ENCODE assay signal across 19 mouse cellular contexts in the genomic region with DNA sequence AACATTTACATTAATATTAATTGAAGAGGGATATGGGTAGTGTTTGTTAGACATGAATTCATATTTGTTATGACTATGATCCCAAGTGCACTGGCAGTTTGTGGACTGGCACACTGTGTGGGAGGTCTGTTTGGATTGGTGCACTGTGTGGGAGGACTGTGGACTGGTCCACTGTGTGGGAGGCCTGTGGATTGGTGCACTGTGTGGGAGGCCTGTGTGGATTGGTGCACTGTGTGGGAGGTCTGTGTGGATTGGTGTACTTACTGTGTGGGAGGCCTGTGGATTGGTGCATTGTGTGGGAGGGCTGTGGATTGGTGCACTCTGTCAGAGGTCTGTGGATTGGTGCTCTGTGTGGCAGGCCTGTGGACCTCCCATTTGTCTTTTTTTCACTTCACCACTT.
DNase-seq lines count a peak whose midpoint lies in the region; ATAC-seq and TF ChIP-seq lines count a peak whose summit lies in the region.
"Had no signal": no experiment of that assay in that cellular context is flagged by ENCODE, and none has a peak within 500 bp of the region (broad histone marks: within the 10 kb centered on the region; RNA-seq: fewer than 3 reads in every experiment).

No protein-coding gene starts in this region.

- H3K4me2 ChIP-seq in forebrain, embryonic 15.5 days (replicated peaks) = no peak overlapping the region
- no peak overlapping the region for H3K4me2 ChIP-seq in forebrain, embryonic 14.5 days (ENCODE audit: low read length)
- H3K4me2 ChIP-seq in hindbrain, embryonic 14.5 days (replicated peaks) = no peak overlapping the region
- H3K4me2 ChIP-seq in hindbrain, embryonic 12.5 days (replicated peaks) = no peak overlapping the region
- H3K4me2 ChIP-seq in midbrain, embryonic 11.5 days = no peak overlapping the region
- H3K4me2 ChIP-seq in midbrain, postnatal 0 days (ENCODE audit: low read depth, low read length, poor library complexity, severe bottlenecking) = no peak overlapping the region
- H3K4me2 ChIP-seq: embryonic facial prominence, embryonic 12.5 days; heart, embryonic 12.5 days had no signal

- no peaks in the 10 kb centered on the region for H3K36me3 ChIP-seq in forebrain, embryonic 15.5 days
- H3K36me3 ChIP-seq in forebrain, embryonic 14.5 days (ENCODE audit: control insufficient read depth, insufficient read depth, low read length) = no peaks in the 10 kb centered on the region
- no peaks in the 10 kb centered on the region for H3K36me3 ChIP-seq in hindbrain, embryonic 14.5 days (replicated peaks; ENCODE audit: control insufficient read depth, insufficient read depth)
- H3K36me3 ChIP-seq in hindbrain, embryonic 12.5 days = no peaks in the 10 kb centered on the region
- H3K36me3 ChIP-seq in midbrain, embryonic 11.5 days (ENCODE audit: control insufficient read depth, insufficient read depth, low read length) = no peaks in the 10 kb centered on the region
- no peaks in the 10 kb centered on the region for H3K36me3 ChIP-seq in midbrain, postnatal 0 days (ENCODE audit: insufficient read depth, low read length)
- H3K36me3 ChIP-seq: embryonic facial prominence, embryonic 12.5 days; heart, embryonic 12.5 days; hindbrain, embryonic 10.5 days had no signal

- no peak for TF ChIP-seq CTCF in midbrain, postnatal 0 days (IDR thresholded peaks at IDR 0.05)

- no peak for DNase-seq in forebrain, embryonic 14.5 days (ENCODE audit: low spot score)
- DNase-seq in hindbrain, embryonic 14.5 days (ENCODE audit: low spot score) = no peak
- DNase-seq in midbrain, embryonic 11.5 days (ENCODE audit: low spot score, missing footprints) = no peak
- DNase-seq in midbrain, postnatal 0 days (ENCODE audit: low spot score) = no peak
- DNase-seq: adrenal gland, postnatal 14 days; cerebellum, adult 2 months; cerebellum, postnatal 10 days; gastrocnemius, postnatal 25 days had no signal

- H3K27ac ChIP-seq in forebrain, embryonic 15.5 days (replicated peaks) = no peak overlapping the region
- no peak overlapping the region for H3K27ac ChIP-seq in forebrain, embryonic 14.5 days (ENCODE audit: low read depth, low read length)
- no peak overlapping the region for H3K27ac ChIP-seq in hindbrain, embryonic 14.5 days
- H3K27ac ChIP-seq in hindbrain, embryonic 12.5 days = no peak overlapping the region
- no peak overlapping the region for H3K27ac ChIP-seq in midbrain, embryonic 11.5 days (ENCODE audit: low read depth, low read length)
- no peak overlapping the region for H3K27ac ChIP-seq in midbrain, postnatal 0 days (ENCODE audit: low read depth, low read length)
- H3K27ac ChIP-seq: embryonic facial prominence, embryonic 12.5 days; hindbrain, embryonic 10.5 days had no signal

- H3K4me1 ChIP-seq in forebrain, embryonic 15.5 days = no peaks in the 10 kb centered on the region
- H3K4me1 ChIP-seq in forebrain, embryonic 14.5 days (ENCODE audit: control insufficient read depth, insufficient read depth, low read length) = no peaks in the 10 kb centered on the region
- H3K4me1 ChIP-seq in hindbrain, embryonic 14.5 days (replicated peaks; ENCODE audit: control insufficient read depth, insufficient read depth, low read length) = no peaks in the 10 kb centered on the region
- H3K4me1 ChIP-seq in hindbrain, embryonic 12.5 days = no peaks in the 10 kb centered on the region
- no peaks in the 10 kb centered on the region for H3K4me1 ChIP-seq in midbrain, embryonic 11.5 days (ENCODE audit: control insufficient read depth, insufficient read depth, low read length)
- H3K4me1 ChIP-seq in midbrain, postnatal 0 days (ENCODE audit: insufficient read depth, low read length) = no peaks in the 10 kb centered on the region
- H3K4me1 ChIP-seq: embryonic facial prominence, embryonic 12.5 days had no signal

- H3K9me3 ChIP-seq in forebrain, embryonic 15.5 days = no peaks in the 10 kb centered on the region
- no peaks in the 10 kb centered on the region for H3K9me3 ChIP-seq in forebrain, embryonic 14.5 days (replicated peaks; ENCODE audit: control insufficient read depth, low read length)
- H3K9me3 ChIP-seq in hindbrain, embryonic 14.5 days (ENCODE audit: control insufficient read depth, low read length) = no peaks in the 10 kb centered on the region
- H3K9me3 ChIP-seq in hindbrain, embryonic 12.5 days (replicated peaks) = 0 out of 2 replicates have a peak, but pooled peaks cover under 1% of the 10 kb centered on the region
- no peaks in the 10 kb centered on the region for H3K9me3 ChIP-seq in midbrain, embryonic 11.5 days (ENCODE audit: control insufficient read depth, low read length)
- H3K9me3 ChIP-seq in midbrain, postnatal 0 days (ENCODE audit: low read length) = no peaks in the 10 kb centered on the region
- H3K9me3 ChIP-seq: embryonic facial prominence, embryonic 12.5 days; hindbrain, embryonic 10.5 days had no signal

- peak; percentile 53; the same call in 1 of the 2 replicates for ATAC-seq in forebrain, embryonic 15.5 days (replicated peaks)
- ATAC-seq in forebrain, embryonic 14.5 days = no peak
- ATAC-seq in hindbrain, embryonic 14.5 days (ENCODE audit: low FRiP score) = 0 out of 2 replicates have a peak, but pooled peaks have one; percentile 48
- no peak for ATAC-seq in hindbrain, embryonic 12.5 days (ENCODE audit: low FRiP score)
- 0 out of 2 replicates have a peak, but pooled peaks have one; percentile 27 for ATAC-seq in midbrain, embryonic 11.5 days (ENCODE audit: low FRiP score)
- no peak for ATAC-seq in midbrain, postnatal 0 days (ENCODE audit: low FRiP score)
- ATAC-seq: activated CD4-positive, CD25-positive, alpha-beta regulatory T cell, adult 4 months; hindbrain, embryonic 16.5 days; inflammation-experienced regulatory T-cells, adult 6 months; intestine, postnatal 0 days; Patski had no signal

- no peaks in the 10 kb centered on the region for H3K27me3 ChIP-seq in forebrain, embryonic 15.5 days
- H3K27me3 ChIP-seq in forebrain, embryonic 14.5 days (replicated peaks; ENCODE audit: control insufficient read depth, insufficient read depth, low read length) = no peaks in the 10 kb centered on the region
- H3K27me3 ChIP-seq in hindbrain, embryonic 14.5 days (ENCODE audit: control insufficient read depth, insufficient read depth, low read length) = no peaks in the 10 kb centered on the region
- no peaks in the 10 kb centered on the region for H3K27me3 ChIP-seq in hindbrain, embryonic 12.5 days
- no peaks in the 10 kb centered on the region for H3K27me3 ChIP-seq in midbrain, embryonic 11.5 days (ENCODE audit: control insufficient read depth, insufficient read depth, low read length)
- H3K27me3 ChIP-seq in midbrain, postnatal 0 days (ENCODE audit: insufficient read depth, low read length) = no peaks in the 10 kb centered on the region
- H3K27me3 ChIP-seq: CH12.LX; embryonic facial prominence, embryonic 12.5 days; heart, embryonic 12.5 days; Patski had no signal

- H3K4me3 ChIP-seq in forebrain, embryonic 15.5 days = no peak overlapping the region
- no peak overlapping the region for H3K4me3 ChIP-seq in forebrain, embryonic 14.5 days (ENCODE audit: low read depth, low read length)
- H3K4me3 ChIP-seq in hindbrain, embryonic 14.5 days (replicated peaks; ENCODE audit: low read length) = no peak overlapping the region
- H3K4me3 ChIP-seq in hindbrain, embryonic 12.5 days = no peak overlapping the region
- H3K4me3 ChIP-seq in midbrain, embryonic 11.5 days (ENCODE audit: low read depth, low read length) = no peak overlapping the region
- no peak overlapping the region for H3K4me3 ChIP-seq in midbrain, postnatal 0 days (ENCODE audit: low read depth, low read length)
- H3K4me3 ChIP-seq: embryonic facial prominence, embryonic 12.5 days; heart, embryonic 12.5 days; hindbrain, embryonic 10.5 days had no signal

- no peak overlapping the region for H3K9ac ChIP-seq in forebrain, embryonic 15.5 days (replicated peaks)
- H3K9ac ChIP-seq in forebrain, embryonic 14.5 days (ENCODE audit: low read length) = no peak overlapping the region
- no peak overlapping the region for H3K9ac ChIP-seq in hindbrain, embryonic 14.5 days
- no peak overlapping the region for H3K9ac ChIP-seq in hindbrain, embryonic 12.5 days
- H3K9ac ChIP-seq in midbrain, embryonic 11.5 days (ENCODE audit: low read length) = no peak overlapping the region
- no peak overlapping the region for H3K9ac ChIP-seq in midbrain, postnatal 0 days (replicated peaks; ENCODE audit: low read length, poor library complexity, severe bottlenecking)
- H3K9ac ChIP-seq: embryonic facial prominence, embryonic 12.5 days; heart, embryonic 12.5 days had no signal

Comparison
In these comparisons a context has a peak if more than half of its experiments do, and no peak if none do; other contexts are left out.
1. ATAC-seq: peak in forebrain, embryonic 15.5 days (single experiment), hindbrain, embryonic 14.5 days (single experiment) and midbrain, embryonic 11.5 days (single experiment); none in forebrain, embryonic 14.5 days (single experiment), hindbrain, embryonic 12.5 days (single experiment) and midbrain, postnatal 0 days (single experiment).